Mouse (Mus musculus) gastrocnemius, adult 18-20 months (tissue): ENCODE results near the gene Slc5a6. TPM values are rescaled to one million over a fixed set of nuclear protein-coding genes. Genes with fewer than 3 reads are reported as not detected.
"Not testable (repeated sequence)": the region's sequence is repeated elsewhere in the genome, so short reads cannot be mapped to it uniquely, and the experiment has no call there.

ENCODE experiments used
- DNase-seq: peaks from one replicate; pipeline ENCODE4 v3.0.0; 2021; ENCODE audit warnings: low spot score
- total RNA-seq, 2 experiments: library from RNA; stranded (reverse); gene quantifications; 2 replicates each; pipeline ENCODE4 v1.2.3; 2021

Gene Slc5a6
- total RNA-seq, 2 experiments from 2014 or later: 4.3 to 5.7 TPM

GRCm38 (mm10) chr5:31069810-31070209, 21.1 kb upstream of the Slc5a6 start:
- DNase-seq: no peak

GRCm38 (mm10) chr5:31055216-31056140, 6.8 kb upstream of the Slc5a6 start:
- peak; percentile 15 for DNase-seq

GRCm38 (mm10) chr5:31054261-31055215, 5.8 kb upstream of the Slc5a6 start, which contains the start of gene Cad:
Cad (plus strand) TSS chr5:31054780.
- DNase-seq: peak; percentile 96

- not testable (repeated sequence) for DNase-seq
Measured at GRCm38 (mm10) chr5:31053728-31054127, 5.0 kb upstream of the Slc5a6 start.

GRCm38 (mm10) chr5:31050427-31050826, 1.7 kb upstream of the Slc5a6 start:
- no peak for DNase-seq

GRCm38 (mm10) chr5:31047848-31048762, 619 bp downstream of the Slc5a6 start, which contains the start of gene Atraid:
Atraid (plus strand) TSS chr5:31048312.
- peak; percentile 99 for DNase-seq

- no peak for DNase-seq
Measured at GRCm38 (mm10) chr5:31047074-31047473, 1.6 kb downstream of the Slc5a6 start.

- DNase-seq: no peak
Measured at GRCm38 (mm10) chr5:31046416-31046815, 2.3 kb downstream of the Slc5a6 start.

- DNase-seq: no peak
Measured at GRCm38 (mm10) chr5:31038171-31038845, 10.4 kb downstream of the Slc5a6 start.

- not testable (repeated sequence) for DNase-seq
Measured at GRCm38 (mm10) chr5:31036556-31036955, 12.2 kb downstream of the Slc5a6 start.

GRCm38 (mm10) chr5:31034669-31035068, 14.1 kb downstream of the Slc5a6 start:
- no peak for DNase-seq

- DNase-seq: no peak
Measured at GRCm38 (mm10) chr5:31031508-31031907, 17.2 kb downstream of the Slc5a6 start.

- DNase-seq: no peak
Measured at GRCm38 (mm10) chr5:31030926-31031325, 17.8 kb downstream of the Slc5a6 start.

- no peak for DNase-seq
Measured at GRCm38 (mm10) chr5:31024641-31025040, 24.1 kb downstream of the Slc5a6 start.

- no peak for DNase-seq
Measured at GRCm38 (mm10) chr5:31023254-31023653, 25.5 kb downstream of the Slc5a6 start.

- no peak for DNase-seq
Measured at GRCm38 (mm10) chr5:31022690-31023089, 26.0 kb downstream of the Slc5a6 start.

- not testable (repeated sequence) for DNase-seq
Measured at GRCm38 (mm10) chr5:31021790-31022189, 26.9 kb downstream of the Slc5a6 start.

- no peak for DNase-seq
Measured at GRCm38 (mm10) chr5:31015913-31016312, 32.8 kb downstream of the Slc5a6 start.

- no peak for DNase-seq
Measured at GRCm38 (mm10) chr5:31012737-31013136, 36.0 kb downstream of the Slc5a6 start.

GRCm38 (mm10) chr5:31004184-31004583, 44.5 kb downstream of the Slc5a6 start:
- DNase-seq: peak; percentile 92
